Mouse (Mus musculus) layer of hippocampus, postnatal 36 days (tissue): ENCODE measurements around the gene Atp2a2. TPM values are rescaled to one million over a fixed set of nuclear protein-coding genes. Genes with fewer than 3 reads are reported as not detected.
"Not testable (repeated sequence)": the region's sequence is repeated elsewhere in the genome, so short reads cannot be mapped to it uniquely, and the experiment has no call there.

Experiments
- DNase-seq, 2 experiments: peaks; one replicate each; pipeline ENCODE4 v3.0.0; 2022
- total RNA-seq, 2 experiments: library from RNA; stranded (reverse); gene quantifications; 2 replicates each; pipeline ENCODE4 v1.2.3; 2021

The Atp2a2 gene
- total RNA-seq, 2 experiments from 2014 or later, result 639 to 686 TPM

- no peak for DNase-seq
Observed at GRCm38 (mm10) chr5:122494449-122494848, 7.6 kb downstream of the Atp2a2 start.

- no peak for DNase-seq
Observed at GRCm38 (mm10) chr5:122493035-122493434, 9.0 kb downstream of the Atp2a2 start.

GRCm38 (mm10) chr5:122491385-122491784 lies 10.6 kb downstream of the Atp2a2 start:
- no peak for DNase-seq

- no peak for DNase-seq
Observed at GRCm38 (mm10) chr5:122490148-122490547, 11.9 kb downstream of the Atp2a2 start.

GRCm38 (mm10) chr5:122487825-122488224 lies 14.2 kb downstream of the Atp2a2 start:
- DNase-seq, result no peak

GRCm38 (mm10) chr5:122486243-122486642 lies 15.8 kb downstream of the Atp2a2 start:
- not testable (repeated sequence) for DNase-seq

- DNase-seq, result no peak
Observed at GRCm38 (mm10) chr5:122482733-122483391, 19.2 kb downstream of the Atp2a2 start.

- DNase-seq, result no peak
Observed at GRCm38 (mm10) chr5:122481844-122482243, 20.2 kb downstream of the Atp2a2 start.

- DNase-seq, result no peak
Observed at GRCm38 (mm10) chr5:122479131-122479530, 22.9 kb downstream of the Atp2a2 start.

- no peak for DNase-seq
Observed at GRCm38 (mm10) chr5:122477492-122477891, 24.5 kb downstream of the Atp2a2 start.

GRCm38 (mm10) chr5:122476078-122476477 lies 25.9 kb downstream of the Atp2a2 start:
- no peak for DNase-seq

GRCm38 (mm10) chr5:122474643-122475363 lies 27.2 kb downstream of the Atp2a2 start:
- DNase-seq, result no peak

GRCm38 (mm10) chr5:122471658-122472057 lies 30.4 kb downstream of the Atp2a2 start:
- DNase-seq, result no peak

GRCm38 (mm10) chr5:122461431-122461830 lies 40.6 kb downstream of the Atp2a2 start:
- DNase-seq, result no peak

- DNase-seq, result no peak
Observed at GRCm38 (mm10) chr5:122460656-122461055, 41.4 kb downstream of the Atp2a2 start.

- no peak for DNase-seq
Observed at GRCm38 (mm10) chr5:122459335-122459734, 42.7 kb downstream of the Atp2a2 start.

GRCm38 (mm10) chr5:122458066-122458465 lies 44.0 kb downstream of the Atp2a2 start:
- DNase-seq, result no peak

- not testable (repeated sequence) for DNase-seq
Observed at GRCm38 (mm10) chr5:122457054-122457453, 45.0 kb downstream of the Atp2a2 start.

- no peak for DNase-seq
Observed at GRCm38 (mm10) chr5:122455584-122455983, 46.4 kb downstream of the Atp2a2 start.

- no peak for DNase-seq
Observed at GRCm38 (mm10) chr5:122454883-122455282, 47.1 kb downstream of the Atp2a2 start.

- no peak for DNase-seq
Observed at GRCm38 (mm10) chr5:122454442-122454841, 47.6 kb downstream of the Atp2a2 start.

GRCm38 (mm10) chr5:122453188-122453587 lies 48.8 kb downstream of the Atp2a2 start:
- no peak for DNase-seq

GRCm38 (mm10) chr5:122452194-122452593 lies 49.8 kb downstream of the Atp2a2 start:
- no peak for DNase-seq

GRCm38 (mm10) chr5:122451324-122451723 lies 50.7 kb downstream of the Atp2a2 start:
- no peak for DNase-seq
